Mouse (Mus musculus) cerebellum, adult 11-12 months (tissue): ENCODE measurements around the gene Sdk1.
"Not testable (repeated sequence)": the region's sequence is repeated elsewhere in the genome, so short reads cannot be mapped to it uniquely, and the experiment has no call there.

Source experiments
- DNase-seq: peaks from one replicate; pipeline ENCODE4 v3.0.0; 2022

Gene Sdk1

GRCm38 (mm10) chr5:141468821-141469220 is 227.5 kb downstream of the Sdk1 start:
- DNase-seq: no peak

GRCm38 (mm10) chr5:141505281-141505680 is 264.0 kb downstream of the Sdk1 start:
- no peak for DNase-seq

- DNase-seq: no peak
Observed at GRCm38 (mm10) chr5:141506344-141506743, 265.1 kb downstream of the Sdk1 start.

GRCm38 (mm10) chr5:141524801-141525715 is 283.8 kb downstream of the Sdk1 start:
- no peak for DNase-seq

GRCm38 (mm10) chr5:141540193-141540592 is 298.9 kb downstream of the Sdk1 start:
- DNase-seq: no peak

GRCm38 (mm10) chr5:141542890-141543666 is 301.8 kb downstream of the Sdk1 start:
- no peak for DNase-seq

- no peak for DNase-seq
Observed at GRCm38 (mm10) chr5:141553444-141553843, 312.2 kb downstream of the Sdk1 start.

- no peak for DNase-seq
Observed at GRCm38 (mm10) chr5:141558731-141559130, 317.4 kb downstream of the Sdk1 start.

- no peak for DNase-seq
Observed at GRCm38 (mm10) chr5:141560325-141560724, 319.0 kb downstream of the Sdk1 start.

GRCm38 (mm10) chr5:141561989-141562560 is 320.8 kb downstream of the Sdk1 start:
- DNase-seq: no peak

- no peak for DNase-seq
Observed at GRCm38 (mm10) chr5:141564197-141564596, 322.9 kb downstream of the Sdk1 start.

GRCm38 (mm10) chr5:141568106-141568505 is 326.8 kb downstream of the Sdk1 start:
- no peak for DNase-seq

GRCm38 (mm10) chr5:141570442-141570841 is 329.2 kb downstream of the Sdk1 start:
- DNase-seq: no peak

- peak; percentile 9 for DNase-seq
Observed at GRCm38 (mm10) chr5:141574263-141574662, 333.0 kb downstream of the Sdk1 start.

GRCm38 (mm10) chr5:141591246-141591645 is 350.0 kb downstream of the Sdk1 start:
- no peak for DNase-seq

- no peak for DNase-seq
Observed at GRCm38 (mm10) chr5:141612721-141613120, 371.4 kb downstream of the Sdk1 start.

- DNase-seq: no peak
Observed at GRCm38 (mm10) chr5:141615763-141616162, 374.5 kb downstream of the Sdk1 start.

- DNase-seq: no peak
Observed at GRCm38 (mm10) chr5:141617660-141618059, 376.4 kb downstream of the Sdk1 start.

- peak; percentile 39 for DNase-seq
Observed at GRCm38 (mm10) chr5:141625401-141625800, 384.1 kb downstream of the Sdk1 start.

- no peak for DNase-seq
Observed at GRCm38 (mm10) chr5:141631641-141632040, 390.4 kb downstream of the Sdk1 start.

GRCm38 (mm10) chr5:141633271-141633670 is 392.0 kb downstream of the Sdk1 start:
- no peak for DNase-seq

- no peak for DNase-seq
Observed at GRCm38 (mm10) chr5:141636406-141636805, 395.1 kb downstream of the Sdk1 start.

GRCm38 (mm10) chr5:141637054-141637453 is 395.8 kb downstream of the Sdk1 start:
- DNase-seq: not testable (repeated sequence)
